Mouse (Mus musculus): ENCODE results near the gene Lrpprc. TPM values are rescaled to one million over a fixed set of nuclear protein-coding genes. Genes with fewer than 3 reads are reported as not detected.
"Not testable (repeated sequence)": the region's sequence is repeated elsewhere in the genome, so short reads cannot be mapped to it uniquely, and the experiment has no call there.

Gene Lrpprc
- total RNA-seq (2018; cell fraction: chromatin; rRNA removed) = 10 to 100 TPM; 29.3 to 88.1 (median 57.0) TPM
- 10 to 100 TPM; 17.5 to 38.2 (median 26.0) TPM for total RNA-seq (2018; cell fraction: cytosol; rRNA removed)
- total RNA-seq (2018; cell fraction: nucleus; rRNA removed) = 10 to 100 TPM; 20.6 to 69.4 (median 35.8) TPM
- 21.0 to 37.1 TPM (median 22.2 TPM) in 3 replicates for polyA plus RNA-seq (2018)

- H3K79me2 ChIP-seq (ENCODE audit: inconsistent target) = peaks cover 46% of the 10 kb centered on the region
- no peaks in the 10 kb centered on the region for H3K36me3 ChIP-seq (ENCODE audit: inconsistent target)
- H3K4me3 ChIP-seq (ENCODE audit: inconsistent target) = peak within 1 kb of the TSS; percentile 97
- peak within 1 kb of the TSS; percentile 94 for H3K27ac ChIP-seq
- WGBS (ENCODE audit: missing documents) = under 1% methylated on average over 46 of the region's 51 CpGs
Observed at GRCm38 (mm10) chr17:84790447-84791098, at the start of gene Lrpprc. TSS of gene Lrpprc (minus strand) at chr17:84790789.

GRCm38 (mm10) chr17:84837780-84838179 lies 47.2 kb upstream of the Lrpprc start:
- Histone ChIP-seq H3K36me3 (ENCODE audit: inconsistent target) (no peaks in the 10 kb centered on the region), H3K27ac (no peak overlapping the region), H3K79me2 (ENCODE audit: inconsistent target) (no peaks in the 10 kb centered on the region), H3K4me3 (ENCODE audit: inconsistent target) (no peak overlapping the region)
- WGBS (ENCODE audit: missing documents) = 4% methylated on average over 3 of the region's 3 CpGs

- no peak overlapping the region for H3K27ac ChIP-seq
- no peaks in the 10 kb centered on the region for H3K36me3 ChIP-seq (ENCODE audit: inconsistent target)
- WGBS (ENCODE audit: missing documents) = 87% methylated on average over 9 of the region's 9 CpGs
- no peak overlapping the region for H3K4me3 ChIP-seq (ENCODE audit: inconsistent target)
- no peaks in the 10 kb centered on the region for H3K79me2 ChIP-seq (ENCODE audit: inconsistent target)
Observed at GRCm38 (mm10) chr17:84835249-84835648, 44.7 kb upstream of the Lrpprc start.

- Histone ChIP-seq H3K79me2 (ENCODE audit: inconsistent target) (no peaks in the 10 kb centered on the region), H3K27ac (no peak overlapping the region), H3K36me3 (ENCODE audit: inconsistent target) (no peaks in the 10 kb centered on the region), H3K4me3 (ENCODE audit: inconsistent target) (no peak overlapping the region)
- 85% methylated on average over 8 of the region's 8 CpGs for WGBS (ENCODE audit: missing documents)
Observed at GRCm38 (mm10) chr17:84832346-84832745, 41.8 kb upstream of the Lrpprc start.

- Histone ChIP-seq H3K4me3 (ENCODE audit: inconsistent target) (no peak overlapping the region), H3K79me2 (ENCODE audit: inconsistent target) (no peaks in the 10 kb centered on the region), H3K36me3 (ENCODE audit: inconsistent target) (no peaks in the 10 kb centered on the region), H3K27ac (no peak overlapping the region)
- 92% methylated on average over 6 of the region's 6 CpGs for WGBS (ENCODE audit: missing documents)
Observed at GRCm38 (mm10) chr17:84828301-84828700, 37.7 kb upstream of the Lrpprc start.

- 14% methylated on average over 4 of the region's 4 CpGs for WGBS (ENCODE audit: missing documents)
- H3K79me2 ChIP-seq (ENCODE audit: inconsistent target) = no peaks in the 10 kb centered on the region
- no peaks in the 10 kb centered on the region for H3K36me3 ChIP-seq (ENCODE audit: inconsistent target)
- no peak overlapping the region for H3K4me3 ChIP-seq (ENCODE audit: inconsistent target)
- no peak overlapping the region for H3K27ac ChIP-seq
Observed at GRCm38 (mm10) chr17:84820603-84821002, 30.0 kb upstream of the Lrpprc start.

DNA sequence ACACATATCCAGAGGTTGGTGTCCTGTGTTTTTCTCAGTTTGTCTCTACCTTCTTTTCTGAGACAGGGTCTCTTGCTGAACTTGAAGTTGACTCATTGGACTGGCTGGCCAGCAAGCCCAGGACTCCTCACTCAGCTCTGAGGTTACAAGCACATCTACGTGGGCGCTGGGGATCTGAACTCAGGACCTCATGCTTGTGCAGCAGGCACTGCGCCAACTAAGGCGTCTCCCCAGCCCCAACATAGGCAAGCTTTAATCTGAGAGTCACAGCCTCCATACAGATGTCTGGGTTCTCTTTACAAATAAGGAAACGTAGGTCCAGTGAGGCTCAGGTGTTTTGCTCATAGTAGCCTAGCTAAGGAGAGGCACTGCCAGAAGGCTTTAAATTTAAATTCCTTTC lies 27.8 kb upstream of the Lrpprc start:
- Histone ChIP-seq H3K4me3 (ENCODE audit: inconsistent target) (no peak overlapping the region), H3K79me2 (ENCODE audit: inconsistent target) (no peaks in the 10 kb centered on the region), H3K36me3 (ENCODE audit: inconsistent target) (no peaks in the 10 kb centered on the region), H3K27ac (no peak overlapping the region)
- whole genome bisulfite sequencing (ENCODE audit: missing documents) = 87% methylated on average over 5 of the region's 5 CpGs

- WGBS (ENCODE audit: missing documents) = 70% methylated on average over 9 of the region's 9 CpGs
- no peaks in the 10 kb centered on the region for H3K36me3 ChIP-seq (ENCODE audit: inconsistent target)
- no peaks in the 10 kb centered on the region for H3K79me2 ChIP-seq (ENCODE audit: inconsistent target)
- no peak overlapping the region for H3K4me3 ChIP-seq (ENCODE audit: inconsistent target)
- H3K27ac ChIP-seq = no peak overlapping the region
Observed at GRCm38 (mm10) chr17:84816014-84816461, 25.4 kb upstream of the Lrpprc start.

DNA sequence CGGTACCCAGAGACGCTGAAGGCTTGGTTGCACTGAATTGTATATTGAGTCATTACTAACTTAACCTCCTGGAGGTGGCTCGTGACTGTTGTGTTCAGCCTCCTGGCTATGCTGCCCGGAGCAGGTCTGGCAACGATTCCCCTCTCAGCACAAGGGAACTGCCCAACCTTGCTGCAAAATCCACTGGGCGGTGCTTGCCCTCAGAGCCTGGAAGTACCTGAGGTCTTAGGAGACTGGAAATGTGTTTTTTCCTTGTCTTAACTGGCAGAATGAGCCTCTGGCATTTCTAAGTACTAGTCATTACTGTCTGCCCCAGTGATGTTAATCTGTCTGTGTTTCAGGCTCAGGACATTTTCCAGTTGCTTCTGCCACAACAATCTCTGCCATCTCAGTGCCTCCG lies 24.3 kb upstream of the Lrpprc start:
- Histone ChIP-seq H3K36me3 (ENCODE audit: inconsistent target) (no peaks in the 10 kb centered on the region), H3K27ac (no peak overlapping the region), H3K79me2 (ENCODE audit: inconsistent target) (no peaks in the 10 kb centered on the region), H3K4me3 (ENCODE audit: inconsistent target) (no peak overlapping the region)
- 83% methylated on average over 7 of the region's 7 CpGs for WGBS (ENCODE audit: missing documents)

DNA sequence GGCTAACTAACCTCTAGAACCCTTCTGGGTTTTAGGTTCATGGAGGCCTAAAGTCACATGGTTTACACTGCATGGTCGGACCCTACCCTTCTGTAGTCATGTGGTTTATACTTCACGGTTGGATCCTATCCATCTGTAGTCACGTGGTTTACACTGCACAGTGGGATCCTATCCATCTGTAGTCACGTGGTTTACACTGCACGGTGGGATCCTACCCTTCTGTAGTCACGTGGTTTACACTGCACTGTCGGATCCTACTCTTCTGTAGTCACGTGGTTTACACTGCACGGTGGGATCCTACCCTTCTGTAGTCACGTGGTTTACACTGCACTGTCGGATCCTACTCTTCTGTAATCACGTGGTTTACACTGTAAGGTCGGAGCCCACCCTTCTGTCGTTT lies 23.6 kb upstream of the Lrpprc start:
- H3K79me2 ChIP-seq (ENCODE audit: inconsistent target); H3K27ac ChIP-seq; H3K36me3 ChIP-seq (ENCODE audit: inconsistent target); H3K4me3 ChIP-seq (ENCODE audit: inconsistent target): not testable (repeated sequence)
- WGBS (ENCODE audit: missing documents) = 82% methylated on average over 14 of the region's 14 CpGs

- Histone ChIP-seq H3K79me2 (ENCODE audit: inconsistent target) (peaks cover 32% of the 10 kb centered on the region), H3K4me3 (ENCODE audit: inconsistent target) (no peak overlapping the region), H3K27ac (no peak overlapping the region), H3K36me3 (ENCODE audit: inconsistent target) (no peaks in the 10 kb centered on the region)
- WGBS (ENCODE audit: missing documents) = 78% methylated on average over 5 of the region's 5 CpGs
Observed at GRCm38 (mm10) chr17:84792006-84792405, 1.4 kb upstream of the Lrpprc start.

DNA sequence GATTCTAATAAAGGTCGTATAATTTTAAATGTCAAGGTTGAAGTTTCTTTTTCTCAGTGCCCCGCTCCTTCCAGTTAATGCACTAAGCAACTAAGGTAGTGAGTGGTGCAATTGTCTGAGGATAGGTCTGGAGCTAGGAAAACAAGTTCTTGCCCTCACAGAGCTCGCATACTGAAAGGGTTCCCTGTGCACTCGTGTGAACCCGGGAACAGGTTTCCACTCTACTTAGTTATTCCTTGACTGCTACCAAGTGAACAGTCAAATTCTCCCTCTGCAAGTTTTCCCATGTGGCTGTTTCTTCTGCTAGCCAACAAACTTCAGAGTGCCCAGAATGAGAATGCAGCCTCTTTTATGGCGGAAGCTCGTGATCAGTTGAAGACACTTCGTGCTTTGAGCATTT lies 567 bp upstream of the Lrpprc start:
- peaks cover 41% of the 10 kb centered on the region for H3K79me2 ChIP-seq (ENCODE audit: inconsistent target)
- 0% methylated on average over 8 of the region's 8 CpGs for WGBS (ENCODE audit: missing documents)
- H3K27ac ChIP-seq = peak overlapping the region; percentile 94
- H3K4me3 ChIP-seq (ENCODE audit: inconsistent target) = peak overlapping the region; percentile 97
- H3K36me3 ChIP-seq (ENCODE audit: inconsistent target) = no peaks in the 10 kb centered on the region

- Histone ChIP-seq H3K4me3 (ENCODE audit: inconsistent target) (peak overlapping the region; percentile 97), H3K36me3 (ENCODE audit: inconsistent target) (no peaks in the 10 kb centered on the region), H3K79me2 (ENCODE audit: inconsistent target) (peaks cover 52% of the 10 kb centered on the region), H3K27ac (peak overlapping the region; percentile 36)
- WGBS (ENCODE audit: missing documents) = under 1% methylated on average over 22 of the region's 22 CpGs
Observed at GRCm38 (mm10) chr17:84790043-84790442, 546 bp downstream of the Lrpprc start.

DNA sequence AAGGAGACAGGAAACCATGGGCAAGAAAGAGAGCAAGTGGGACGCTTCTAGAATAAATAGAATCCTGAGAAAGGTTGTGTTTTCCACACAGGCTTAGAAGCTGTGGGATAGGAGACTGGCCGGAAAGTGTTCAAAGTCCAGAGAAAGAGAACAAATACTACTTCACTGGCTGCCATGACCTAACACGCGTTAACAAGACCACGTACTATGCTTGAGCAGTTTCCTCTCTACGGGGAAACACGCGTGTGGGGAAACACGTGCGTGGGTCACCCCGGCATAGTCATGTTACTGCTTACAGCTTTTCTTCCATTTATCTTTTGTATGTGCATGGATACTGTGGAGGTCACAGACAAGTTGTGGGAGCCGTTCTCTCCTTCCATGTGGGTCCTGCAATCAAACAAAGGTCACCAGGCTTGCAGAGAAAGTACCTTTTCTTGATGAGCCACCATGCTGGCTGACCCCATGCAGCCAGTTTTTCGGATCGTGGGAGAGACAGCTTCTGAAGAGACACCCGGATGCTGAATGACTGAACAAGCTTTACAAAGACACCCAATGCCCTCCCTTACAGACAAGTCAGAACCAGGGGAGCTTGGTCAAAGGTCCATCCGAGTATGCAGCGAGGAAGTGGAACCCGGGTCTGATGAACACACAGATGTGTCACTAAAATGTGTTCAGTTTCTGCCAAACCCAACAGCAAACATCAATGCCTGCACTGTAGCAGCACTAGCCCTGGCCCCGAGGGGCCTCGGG lies 2.0 kb downstream of the Lrpprc start:
- Histone ChIP-seq H3K36me3 (ENCODE audit: inconsistent target) (no peaks in the 10 kb centered on the region), H3K4me3 (ENCODE audit: inconsistent target) (no peak overlapping the region), H3K27ac (no peak overlapping the region), H3K79me2 (ENCODE audit: inconsistent target) (peaks cover 67% of the 10 kb centered on the region)
- WGBS (ENCODE audit: missing documents) = 90% methylated on average over 20 of the region's 20 CpGs

DNA sequence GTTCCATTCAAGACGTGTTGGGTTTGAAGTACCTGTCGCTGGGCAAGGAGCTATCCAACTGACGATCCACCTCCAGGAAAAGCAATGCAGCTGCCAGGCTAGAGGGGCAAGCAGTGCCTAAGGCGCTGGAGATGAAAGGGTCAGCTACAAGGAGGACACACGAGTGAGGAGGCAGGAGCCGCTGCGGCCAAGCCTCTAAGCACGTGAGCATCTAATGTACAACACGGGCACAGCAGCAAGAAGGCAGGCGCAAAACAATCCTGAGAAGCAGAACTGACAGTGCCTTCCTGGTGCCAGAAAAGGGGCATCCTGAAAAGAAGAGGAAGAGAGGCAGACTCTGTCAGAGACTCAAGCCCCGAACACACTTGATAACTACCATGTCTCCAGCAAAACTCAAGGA lies 3.1 kb downstream of the Lrpprc start:
- H3K36me3 ChIP-seq (ENCODE audit: inconsistent target) = no peaks in the 10 kb centered on the region
- no peak overlapping the region for H3K4me3 ChIP-seq (ENCODE audit: inconsistent target)
- H3K27ac ChIP-seq = no peak overlapping the region
- H3K79me2 ChIP-seq (ENCODE audit: inconsistent target) = peaks cover 77% of the 10 kb centered on the region
- 86% methylated on average over 10 of the region's 11 CpGs for whole genome bisulfite sequencing (ENCODE audit: missing documents)
